Mouse (Mus musculus) thymus, adult 18-20 months (tissue): Measurements from ENCODE around the gene Igf1r.

Experiments
- DNase-seq, 2 experiments: peaks; one replicate each; pipeline ENCODE4 v3.0.0; 2022; ENCODE audit warnings: mixed read lengths in 2 of 2

Gene Igf1r

DNA sequence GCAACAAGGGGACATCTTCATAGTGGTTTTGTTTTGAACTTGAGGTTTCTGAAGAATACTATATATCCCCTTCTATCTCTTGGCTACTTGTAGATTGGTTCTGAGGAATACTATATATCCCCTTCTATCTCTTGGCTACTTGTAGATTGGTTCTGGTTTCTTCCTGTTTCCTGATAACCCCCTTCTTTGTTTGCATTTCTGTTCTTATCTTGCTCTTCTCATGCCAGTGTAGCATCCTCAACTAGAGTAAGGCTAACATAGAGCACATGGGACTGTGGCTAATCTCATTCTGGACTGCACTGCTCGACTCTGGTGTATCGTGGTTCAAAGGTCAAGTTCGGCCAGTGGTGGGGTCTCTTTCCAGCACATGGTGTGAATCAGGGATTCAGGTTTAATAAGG lies 58.2 kb downstream of the Igf1r start:
- DNase-seq = no peak

DNA sequence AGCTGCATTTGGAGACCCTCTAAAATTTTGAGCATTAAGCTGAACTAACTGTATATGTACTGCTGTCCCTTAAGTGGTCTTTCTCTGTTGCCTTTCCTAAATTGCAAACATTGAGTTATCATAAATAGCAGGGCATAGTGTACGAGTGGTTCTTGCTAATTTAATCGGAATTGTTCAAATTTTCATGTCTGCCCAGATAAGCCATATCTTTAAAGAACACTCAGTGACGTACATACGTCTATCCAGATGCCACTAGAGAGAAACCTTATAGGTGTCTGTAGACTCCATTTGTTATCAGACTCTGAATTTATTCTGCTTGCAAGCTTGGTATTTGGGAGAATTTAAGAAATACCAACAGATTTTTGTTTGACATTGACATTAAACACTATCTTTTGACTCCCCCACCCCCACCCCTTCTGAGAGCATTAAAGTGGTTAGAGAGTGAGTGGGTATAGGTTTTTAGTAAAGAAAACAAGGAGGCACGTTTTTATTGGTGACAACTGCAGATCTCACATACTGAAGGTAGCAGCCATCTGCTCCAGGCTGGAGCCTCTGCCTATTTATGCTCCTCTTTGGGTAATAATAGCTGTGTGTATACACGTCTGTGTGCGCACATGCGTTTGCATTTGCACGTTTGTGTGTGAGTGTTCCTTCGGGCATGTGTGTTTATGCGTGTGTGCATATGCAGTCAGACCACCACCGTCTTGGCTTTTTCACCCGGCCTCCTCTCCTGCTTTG lies 58.9 kb downstream of the Igf1r start:
- no peak for DNase-seq

- DNase-seq = no peak
Measured at GRCm38 (mm10) chr7:68012123-68012474, 59.5 kb downstream of the Igf1r start.

- no peak for DNase-seq
Measured at GRCm38 (mm10) chr7:68014495-68014894, 61.9 kb downstream of the Igf1r start.

GRCm38 (mm10) chr7:68015404-68015803 lies 62.8 kb downstream of the Igf1r start:
- no peak for DNase-seq

GRCm38 (mm10) chr7:68018038-68018437 lies 65.4 kb downstream of the Igf1r start:
- no peak for DNase-seq

- no peak for DNase-seq
Measured at GRCm38 (mm10) chr7:68020556-68020955, 67.9 kb downstream of the Igf1r start.

DNA sequence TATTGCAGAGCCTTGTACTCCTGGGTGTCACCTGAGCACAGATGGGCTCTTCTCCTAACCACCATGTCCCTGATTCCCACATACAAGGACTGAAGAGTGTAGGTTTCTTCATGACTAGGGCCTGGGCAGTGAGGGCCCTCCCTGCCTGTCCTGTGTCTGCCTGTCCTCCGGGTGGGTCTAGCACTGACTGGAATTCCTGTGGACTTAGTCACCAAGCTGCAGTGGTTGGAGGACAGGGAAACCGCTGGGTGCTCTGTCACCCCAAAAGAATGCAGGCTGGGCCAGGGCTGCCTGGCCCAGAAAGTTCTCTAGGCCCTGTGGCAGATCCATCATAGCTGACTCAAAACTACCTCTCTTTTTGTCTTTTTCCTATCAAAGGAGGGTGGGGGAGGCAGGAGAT lies 69.1 kb downstream of the Igf1r start:
- no peak for DNase-seq

DNA sequence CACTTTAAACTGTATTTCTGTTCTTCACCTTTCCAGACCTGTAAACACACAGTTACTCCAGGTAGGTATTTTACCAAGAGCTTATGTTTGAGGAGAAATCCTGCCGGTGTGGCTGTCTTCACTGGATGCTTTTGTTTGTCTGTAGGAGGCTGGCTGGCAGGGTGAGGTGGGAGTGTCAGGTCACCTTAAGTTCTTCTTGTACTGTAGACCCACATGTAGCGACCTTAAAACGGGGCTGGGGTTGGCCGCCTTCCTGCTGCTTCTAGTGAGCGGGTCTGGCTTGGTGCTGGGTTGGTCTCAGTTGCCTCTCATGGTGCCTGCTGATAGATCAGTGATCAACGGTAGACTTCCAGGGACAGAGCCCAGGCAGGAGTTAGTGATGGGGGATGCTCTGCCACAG lies 69.6 kb downstream of the Igf1r start:
- DNase-seq = no peak

DNA sequence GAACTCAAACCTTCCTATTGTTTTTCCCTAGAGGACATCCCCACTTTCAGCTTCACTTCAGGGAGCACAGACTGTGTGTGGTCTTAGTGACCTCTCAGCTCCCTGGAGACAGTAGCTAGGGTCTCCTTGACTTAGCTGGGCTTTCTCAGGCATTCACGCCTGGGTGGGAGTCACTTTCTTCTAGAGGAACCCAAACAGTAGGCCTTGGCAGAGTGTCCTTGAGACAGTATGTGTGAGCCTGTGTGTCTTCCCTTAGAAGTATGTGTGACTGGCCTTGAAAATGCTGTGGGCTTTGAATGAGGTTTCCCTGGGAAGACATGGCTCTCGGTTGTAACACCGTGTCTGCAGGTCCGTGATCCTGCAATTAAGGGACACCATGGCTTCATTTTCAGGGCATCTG lies 71.3 kb downstream of the Igf1r start:
- no peak for DNase-seq

- DNase-seq = no peak
Measured at GRCm38 (mm10) chr7:68024625-68025024, 72.0 kb downstream of the Igf1r start.

- no peak for DNase-seq
Measured at GRCm38 (mm10) chr7:68025396-68025795, 72.8 kb downstream of the Igf1r start.

GRCm38 (mm10) chr7:68026076-68026475 lies 73.4 kb downstream of the Igf1r start:
- no peak for DNase-seq

DNA sequence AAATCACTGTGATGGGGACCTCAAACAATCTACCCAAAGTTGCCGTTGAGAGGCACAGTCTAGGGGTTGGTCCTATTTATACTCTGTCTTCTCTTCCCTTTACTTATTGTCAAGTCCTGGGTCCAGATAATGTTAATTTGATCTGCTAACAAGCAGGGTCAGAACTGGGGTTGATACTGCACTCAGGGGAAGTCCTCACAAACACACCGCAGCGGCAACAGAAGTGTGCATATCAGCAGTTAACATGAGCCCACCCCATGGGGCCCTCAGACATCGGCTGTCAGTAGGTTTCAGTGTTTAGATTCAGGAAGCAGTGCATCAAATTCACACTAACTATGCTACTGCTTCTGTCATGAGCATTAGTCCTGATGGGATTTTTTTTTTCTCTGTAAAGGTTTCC lies 75.5 kb downstream of the Igf1r start:
- DNase-seq = no peak

DNA sequence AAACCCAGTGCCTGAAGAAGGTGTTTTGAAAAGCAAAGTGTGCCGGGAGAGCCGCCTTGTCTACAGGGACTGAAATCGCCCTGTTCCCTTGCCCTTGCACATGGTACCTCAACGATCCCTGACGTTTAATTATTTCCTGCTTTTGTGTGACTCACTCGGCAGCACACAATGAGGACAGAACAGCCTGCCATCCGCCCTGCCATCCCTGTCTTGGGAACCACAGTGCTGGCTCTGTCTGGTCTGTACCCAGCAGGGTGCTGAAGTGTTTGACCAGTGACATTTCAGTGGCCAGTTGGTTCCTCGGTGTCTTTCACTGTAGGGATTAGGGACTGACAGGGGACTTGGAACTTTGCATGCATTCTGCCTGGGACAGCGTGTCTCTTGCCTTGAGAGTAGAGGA lies 78.2 kb downstream of the Igf1r start:
- DNase-seq = no peak

- DNase-seq = no peak
Measured at GRCm38 (mm10) chr7:68036527-68036926, 83.9 kb downstream of the Igf1r start.

- no peak for DNase-seq
Measured at GRCm38 (mm10) chr7:68038846-68039245, 86.2 kb downstream of the Igf1r start.

GRCm38 (mm10) chr7:68039550-68039949 lies 86.9 kb downstream of the Igf1r start:
- DNase-seq = no peak

DNA sequence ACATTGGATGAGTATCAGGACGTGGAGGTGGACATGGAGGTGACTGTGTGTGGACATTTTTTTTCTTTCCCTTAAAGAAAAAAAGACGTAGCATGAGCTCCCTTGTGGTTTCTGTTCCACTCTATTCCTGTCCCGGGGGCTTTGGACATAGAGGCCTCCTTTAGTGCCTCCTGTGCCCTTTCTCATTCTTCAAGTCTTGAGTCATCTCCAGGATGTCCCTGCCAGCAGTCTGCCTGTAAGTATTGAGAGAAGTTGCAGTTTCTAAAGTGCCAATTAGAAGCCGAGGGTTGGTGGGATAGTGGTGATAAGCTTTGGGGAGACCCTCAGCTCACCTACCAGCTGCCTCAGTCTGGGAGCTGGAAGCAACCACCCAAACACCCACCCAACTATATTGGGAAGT lies 92.0 kb downstream of the Igf1r start:
- DNase-seq = no peak

GRCm38 (mm10) chr7:68047152-68047551 lies 94.5 kb downstream of the Igf1r start:
- no peak for DNase-seq

GRCm38 (mm10) chr7:68048532-68048931 lies 95.9 kb downstream of the Igf1r start:
- no peak for DNase-seq

- no peak for DNase-seq
Measured at GRCm38 (mm10) chr7:68049048-68049447, 96.4 kb downstream of the Igf1r start.

GRCm38 (mm10) chr7:68053002-68053624 lies 100.5 kb downstream of the Igf1r start:
- no peak for DNase-seq

GRCm38 (mm10) chr7:68054498-68054897 lies 101.9 kb downstream of the Igf1r start:
- DNase-seq = no peak

- no peak for DNase-seq
Measured at GRCm38 (mm10) chr7:68054956-68055355, 102.3 kb downstream of the Igf1r start.
